Mouse (Mus musculus): ENCODE measurements around the gene Cct3.

DNA sequence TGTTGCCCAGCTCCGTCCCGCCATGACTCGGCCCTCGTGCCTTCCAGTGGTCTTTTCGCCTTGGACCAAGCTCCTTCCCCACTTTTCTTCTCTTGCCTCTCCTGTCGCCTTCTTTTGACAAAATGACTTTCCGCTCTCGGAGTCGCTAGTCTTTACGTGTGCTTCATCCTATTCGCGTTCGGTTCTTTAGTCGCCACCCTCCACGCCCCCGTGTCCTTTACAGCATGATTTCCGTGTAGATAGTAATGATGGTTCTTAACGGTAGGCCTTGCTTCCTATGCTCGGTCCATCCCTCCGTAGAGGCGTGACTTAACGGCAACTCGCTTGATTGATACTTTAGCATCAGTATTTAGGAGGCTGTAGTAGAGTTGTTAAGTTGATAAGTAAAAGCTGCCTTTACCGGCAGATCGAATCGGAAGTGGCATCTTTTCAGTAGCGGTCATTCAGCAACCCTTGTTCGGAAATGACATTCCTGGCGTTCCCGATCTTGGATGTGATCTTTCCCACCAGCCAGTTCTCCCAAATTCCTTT lies 470 bp downstream of the Cct3 start:
- TF ChIP-seq CTCF (IDR thresholded peaks at IDR 0.05; ENCODE audit: extremely low read depth, insufficient read depth, low read length) (no peak), POLR2A (IDR thresholded peaks at IDR 0.05; ENCODE audit: extremely low read depth, insufficient read depth, low read length) (no peak)
